ENCODE assay signal across 20 mouse cellular contexts in genomic region chr2:122452426-122452825, GRCm38 (mm10). TPM values are rescaled to one million over a fixed set of nuclear protein-coding genes. Genes with fewer than 3 reads are reported as not detected.
DNase-seq lines count a peak whose midpoint lies in the region; TF ChIP-seq lines count a peak whose summit lies in the region.
"Had no signal": no experiment of that assay in that cellular context is flagged by ENCODE, and none has a peak within 500 bp of the region (broad histone marks: within the 10 kb centered on the region; RNA-seq: fewer than 3 reads in every experiment).

No protein-coding gene starts in this region.

- DNase-seq in heart, adult 18-20 months, result peak; percentile 23 to 41
- DNase-seq in heart, postnatal 14 days, result no peak
- DNase-seq in heart, postnatal 36 days, result peak; percentile 6 to 9
- DNase-seq in heart, postnatal 4 days, result no peak
- DNase-seq: adrenal gland, postnatal 14 days; cerebellum, adult 2 months; cerebellum, postnatal 10 days; forebrain, postnatal 0 days; gastrocnemius, postnatal 25 days had no signal

- H3K27ac ChIP-seq in bone marrow macrophage, adult 2 months (ENCODE audit: insufficient read depth, low read depth, low read length), result peak overlapping the region; percentile 77
- peak overlapping the region; percentile 67 for H3K27ac ChIP-seq in macrophage
- H3K27ac ChIP-seq: embryonic facial prominence, embryonic 10.5 days; forebrain, embryonic 13.5 days; heart, embryonic 13.5 days; hindbrain, embryonic 15.5 days had no signal

- WGBS in macrophage (ENCODE audit: missing documents), result 33% methylated on average over 2 of the region's 2 CpGs

- peaks cover 26% of the 10 kb centered on the region; the same call in 1 of the 2 replicates for H3K36me3 ChIP-seq in macrophage (ENCODE audit: inconsistent target)
- H3K36me3 ChIP-seq: embryonic facial prominence, embryonic 10.5 days; heart, embryonic 13.5 days; hindbrain, embryonic 15.5 days had no signal

- no peaks in the 10 kb centered on the region for H3K79me2 ChIP-seq in macrophage (ENCODE audit: inconsistent target)

- no peak overlapping the region for H3K4me3 ChIP-seq in bone marrow macrophage, adult 2 months (ENCODE audit: insufficient read depth, low read length)
- no peak overlapping the region for H3K4me3 ChIP-seq in macrophage (ENCODE audit: inconsistent target)
- H3K4me3 ChIP-seq: embryonic facial prominence, embryonic 10.5 days; forebrain, embryonic 13.5 days; heart, embryonic 13.5 days; hindbrain, embryonic 15.5 days had no signal

- TF ChIP-seq POLR2A in bone marrow macrophage, adult 2 months (IDR thresholded peaks at IDR 0.05; ENCODE audit: borderline replicate concordance, low read depth, low read length), result no peak

- peaks cover 29% of the 10 kb centered on the region for H3K4me1 ChIP-seq in bone marrow macrophage, adult 2 months (ENCODE audit: control insufficient read depth, insufficient read depth, low read length)
- H3K4me1 ChIP-seq: embryonic facial prominence, embryonic 10.5 days; forebrain, embryonic 13.5 days; heart, embryonic 13.5 days; hindbrain, embryonic 15.5 days had no signal

- intact Hi-C loops in heart, postnatal 14 days (cut with DNase I), result loop anchor here (5.0 kb wide), 1 partner anchor 70 kb away; no protein-coding TSS in a partner anchor
- intact Hi-C loops in heart, postnatal 36 days (cut with DNase I), result no loop called here

- no peak for TF ChIP-seq CTCF in bone marrow macrophage, adult 2 months (IDR thresholded peaks at IDR 0.05; ENCODE audit: low read depth, low read length)

RNA-seq across cellular contexts. Expression of gene Slc28a2, which starts 26.1 kb away (rescaled TPM):
- total RNA-seq in heart, adult 18-20 months (2021), result 10 to 100 TPM; 19.7 to 26.3 TPM
- total RNA-seq in heart, postnatal 14 days (2021), result 10 to 100 TPM; 27.7 to 30.3 TPM
- total RNA-seq in heart, postnatal 36 days (2021), result 10 to 100 TPM; 21.7 to 22.4 TPM
- 10 to 100 TPM; 18.9 to 19.1 TPM for total RNA-seq in heart, postnatal 4 days (2021)
- polyA plus RNA-seq in bone marrow macrophage, adult 2 months (2012; ENCODE audit: insufficient read depth, insufficient read length, missing spikeins), result 22.4 and 29.6 TPM in 2 replicates
- total RNA-seq in macrophage (2018; cell fraction: chromatin; rRNA removed), result 100 to 1,000 TPM in 13 of 26 experiments, 10 to 100 TPM in 13; 45.7 to 510 (median 159) TPM
- 10 to 100 TPM in 19 of 26 experiments, 1 to 10 TPM in 7; 7.6 to 71.9 (median 24.1) TPM for total RNA-seq in macrophage (2018; cell fraction: cytosol; rRNA removed)
- total RNA-seq in macrophage (2018; cell fraction: nucleus; rRNA removed), result 100 to 1,000 TPM in 13 of 26 experiments, 10 to 100 TPM in 13; 27.3 to 619 (median 102) TPM
- polyA plus RNA-seq in macrophage (2018), result 7.0 to 11.5 TPM (median 10.0 TPM) in 3 replicates
- polyA plus RNA-seq: forebrain, embryonic 13.5 days; hindbrain, embryonic 11.5 days; Patski had no signal

RNA-seq across cellular contexts. Expression of gene Gm14085, which starts 32.3 kb away (rescaled TPM):
- total RNA-seq in heart, adult 18-20 months (2021), result under 1 TPM; 0.72 TPM
- under 1 TPM; 0.45 to 0.78 TPM for total RNA-seq in heart, postnatal 14 days (2021)
- total RNA-seq in heart, postnatal 36 days (2021), result under 1 TPM; 0.54 to 0.72 TPM
- under 1 TPM; 0.50 to 0.62 TPM for total RNA-seq in heart, postnatal 4 days (2021)
- polyA plus RNA-seq in bone marrow macrophage, adult 2 months (2012; ENCODE audit: insufficient read depth, insufficient read length, missing spikeins), result 1.2 TPM in 1 of 2 replicates, not detected in the other
- total RNA-seq in macrophage (2018; cell fraction: chromatin; rRNA removed), result 1 to 10 TPM in 12 of 26 experiments, under 1 TPM in 14; 0.42 to 2.9 (median 0.91) TPM
- under 1 TPM in 10 of 26 experiments, not detected in 16; 0.03 to 0.13 (median 0.05) TPM for total RNA-seq in macrophage (2018; cell fraction: cytosol; rRNA removed)
- total RNA-seq in macrophage (2018; cell fraction: nucleus; rRNA removed), result 1 to 10 TPM in 2 of 26 experiments, under 1 TPM in 24; 0.23 to 1.4 (median 0.56) TPM
- 0.04 TPM in 1 of 3 replicates, not detected in the others for polyA plus RNA-seq in macrophage (2018)
- total RNA-seq: CH12.LX; forebrain, postnatal 0 days had no signal
- polyA plus RNA-seq: cerebellum, adult 2 months; embryonic facial prominence, embryonic 10.5 days; embryonic facial prominence, embryonic 14.5 days; forebrain, embryonic 13.5 days; forebrain, postnatal 0 days; heart, embryonic 13.5 days; heart, postnatal 0 days; hindbrain, embryonic 11.5 days; Patski had no signal

Comparison
In these comparisons a context has a peak if more than half of its experiments do, and no peak if none do; other contexts are left out.
1. DNase-seq: peak in heart, adult 18-20 months (2 of 2) and heart, postnatal 36 days (2 of 2); none in heart, postnatal 14 days (0 of 2) and heart, postnatal 4 days (single experiment).